Comparison of ENCODE assay signal across 16 mouse cellular contexts in the genomic region with DNA sequence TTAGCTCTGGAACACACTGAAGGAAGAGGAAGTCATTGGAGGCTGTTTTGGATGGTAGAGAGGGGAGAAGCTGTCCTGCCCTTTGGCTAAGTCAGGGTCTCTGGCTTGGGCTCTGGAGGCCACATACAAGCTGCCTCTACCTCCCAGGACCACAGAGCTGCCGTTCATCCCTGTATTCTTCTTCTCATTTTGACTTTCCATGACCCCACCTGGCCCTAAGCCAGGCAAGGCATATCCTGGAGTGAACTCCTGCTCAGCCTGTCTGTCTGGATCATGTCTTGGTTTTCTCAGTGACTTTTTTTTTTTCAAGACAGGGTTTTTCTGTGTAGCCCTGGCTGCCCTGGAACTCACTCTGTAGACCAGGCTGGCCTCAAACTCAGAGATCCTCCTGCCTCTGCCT.
DNase-seq lines count a peak whose midpoint lies in the region; TF ChIP-seq lines count a peak whose summit lies in the region.
"Had no signal": no experiment of that assay in that cellular context is flagged by ENCODE, and none has a peak within 500 bp of the region (broad histone marks: within the 10 kb centered on the region; RNA-seq: fewer than 3 reads in every experiment).

No protein-coding gene starts in this region.

- H3K36me3 ChIP-seq in kidney, adult 2 months (ENCODE audit: control insufficient read depth, insufficient read depth, low read length), result no peaks in the 10 kb centered on the region
- H3K36me3 ChIP-seq: forebrain, embryonic 12.5 days had no signal

- TF ChIP-seq POLR2A in kidney, adult 2 months (IDR thresholded peaks at IDR 0.05; ENCODE audit: low read depth, low read length), result no peak

- DNase-seq in kidney, adult 2 months, result peak; percentile 44
- no peak for DNase-seq in kidney, adult 11 months
- DNase-seq in kidney, postnatal 14 days, result peak; percentile 34
- no peak for DNase-seq in kidney, adult 9 months
- DNase-seq in kidney, postnatal 36 days, result peak; percentile 43 to 60
- DNase-seq in kidney, adult 18-20 months, result no peak
- DNase-seq: adrenal gland, adult 2 months; adrenal gland, postnatal 10 days; adrenal gland, postnatal 25 days; cerebellum, adult 11 months; embryo, embryonic 11 days had no signal

- H3K4me1 ChIP-seq in kidney, adult 2 months (ENCODE audit: control insufficient read depth, insufficient read depth, low read length), result no peaks in the 10 kb centered on the region
- H3K4me1 ChIP-seq: embryonic facial prominence, embryonic 13.5 days; embryonic facial prominence, embryonic 15.5 days; forebrain, embryonic 10.5 days; forebrain, embryonic 12.5 days had no signal

- no peak for TF ChIP-seq CTCF in kidney, adult 2 months (conservative IDR thresholded peaks at IDR 0.05; ENCODE audit: insufficient read depth, insufficient read length, low read depth, low read length)

- no peak overlapping the region for H3K4me3 ChIP-seq in kidney, adult 2 months (ENCODE audit: insufficient read depth, low read depth, low read length)
- H3K4me3 ChIP-seq: embryonic facial prominence, embryonic 13.5 days; embryonic facial prominence, embryonic 15.5 days; erythroblast, embryonic 14.5 days; forebrain, embryonic 10.5 days; forebrain, embryonic 12.5 days had no signal

- H3K27me3 ChIP-seq in kidney, adult 2 months (replicated peaks; ENCODE audit: control insufficient read depth, insufficient read depth, low read length), result no peaks in the 10 kb centered on the region
- H3K27me3 ChIP-seq: embryonic facial prominence, embryonic 13.5 days; embryonic facial prominence, embryonic 15.5 days; forebrain, embryonic 12.5 days had no signal

- WGBS in kidney, adult 2 months, result 26% methylated on average over 1 of the region's 1 CpGs

- H3K27ac ChIP-seq in kidney, adult 2 months (ENCODE audit: insufficient read depth, low read depth, low read length), result no peak overlapping the region
- H3K27ac ChIP-seq: embryonic facial prominence, embryonic 13.5 days; embryonic facial prominence, embryonic 15.5 days; forebrain, embryonic 10.5 days had no signal

Comparison
In these comparisons a context has a peak if more than half of its experiments do, and no peak if none do; other contexts are left out.
1. DNase-seq: peak in kidney, adult 2 months (single experiment), kidney, postnatal 14 days (single experiment) and kidney, postnatal 36 days (2 of 2); none in kidney, adult 11 months (single experiment), kidney, adult 9 months (single experiment) and kidney, adult 18-20 months (single experiment).